Mouse (Mus musculus): Measurements from ENCODE around the gene Zfp319. TPM values are rescaled to one million over a fixed set of nuclear protein-coding genes. Genes with fewer than 3 reads are reported as not detected.

Zfp319 gene
- 24.0 to 25.1 TPM (median 24.7 TPM) in 4 replicates for total RNA-seq (2023; ENCODE audit: inconsistent age)

GRCm38 (mm10) chr8:95331720-95332436 lies at the start of gene Zfp319, which contains the start of gene Usb1:
Gene Zfp319 (minus strand): TSS chr8:95331950.
Gene Usb1 (plus strand): TSS chr8:95332284.

GRCm38 (mm10) chr8:95352151-95352870 lies 20.6 kb upstream of the Zfp319 start, which contains the start of gene Mmp15:
Gene Mmp15 (plus strand): TSS chr8:95352268.

GRCm38 (mm10) chr8:95310342-95310970 lies 21.3 kb downstream of the Zfp319 start, which contains the start of gene Tepp:
Gene Tepp (plus strand): TSS chr8:95310566.

GRCm38 (mm10) chr8:95306431-95306830 lies 25.3 kb downstream of the Zfp319 start, which contains the start of gene Cngb1:
Gene Cngb1 (minus strand): TSS chr8:95306585.

Other genes starting within 250 kb of the Zfp319 start
- gene Kifc3, start 129.1 kb downstream of the Zfp319 start, total RNA-seq (2023; ENCODE audit: inconsistent age), result 6.7 to 9.8 TPM (median 7.0 TPM) in 4 replicates
- not detected in 4 replicates for gene Cngb1, start 25.4 kb downstream of the Zfp319 start, total RNA-seq (2023; ENCODE audit: inconsistent age)
- not detected in 4 replicates for gene Tepp, start 21.4 kb downstream of the Zfp319 start, total RNA-seq (2023; ENCODE audit: inconsistent age)
- gene Usb1, start 334 bp upstream of the Zfp319 start, total RNA-seq (2023; ENCODE audit: inconsistent age), result 47.6 to 62.2 TPM (median 53.8 TPM) in 4 replicates
- 0.13 to 0.99 TPM in 2 of 4 replicates, not detected in the others for gene Mmp15, start 20.3 kb upstream of the Zfp319 start, total RNA-seq (2023; ENCODE audit: inconsistent age)
- gene Cfap20, start 102.9 kb upstream of the Zfp319 start, total RNA-seq (2023; ENCODE audit: inconsistent age), result 114 to 152 TPM (median 137 TPM) in 4 replicates
- gene Csnk2a2, start 158.1 kb upstream of the Zfp319 start, total RNA-seq (2023; ENCODE audit: inconsistent age), result 82.4 to 93.6 TPM (median 84.1 TPM) in 4 replicates
- not detected in 4 replicates for gene Ccdc113, start 202.1 kb upstream of the Zfp319 start, total RNA-seq (2023; ENCODE audit: inconsistent age)
- gene Prss54, start 244.4 kb upstream of the Zfp319 start, total RNA-seq (2023; ENCODE audit: inconsistent age), result not detected in 4 replicates

All from B cell, adult (primary cell).